Mouse (Mus musculus) midbrain, embryonic 15.5 days (tissue): ENCODE results near the gene a. TPM values are rescaled to one million over a fixed set of nuclear protein-coding genes. Genes with fewer than 3 reads are reported as not detected.

Source experiments
- ATAC-seq: fragments of 200-750 bp; cut with Nextera tagmentation; replicated peaks from 2 replicates; pipeline ENCODE4 v1.8.0; 2017; ENCODE audit warnings: moderate TSS enrichment
- H3K27ac ChIP-seq: fragments of 300-500 bp; sonication (generic); 2 replicates; pipeline ENCODE4 v1.5.1; 2015; ENCODE audit warnings: mild to moderate bottlenecking, inconsistent platforms
- H3K27me3 ChIP-seq: fragments of 300-500 bp; sonication (generic); replicated peaks from 2 replicates; pipeline ENCODE4 v1.6.1; 2015; ENCODE audit warnings: inconsistent platforms
- H3K36me3 ChIP-seq: fragments of 300-500 bp; sonication (generic); replicated peaks from 2 replicates; pipeline ENCODE4 v1.6.1; 2015; ENCODE audit warnings: inconsistent platforms
- H3K4me1 ChIP-seq: fragments of 300-500 bp; sonication (generic); 2 replicates; pipeline ENCODE4 v1.6.1; 2015; ENCODE audit warnings: inconsistent platforms
- H3K4me2 ChIP-seq: fragments of 300-500 bp; sonication (generic); 2 replicates; pipeline ENCODE4 v1.6.1; 2015; ENCODE audit warnings: inconsistent platforms, mild to moderate bottlenecking, moderate library complexity
- H3K4me3 ChIP-seq: fragments of 300-500 bp; sonication (generic); 2 replicates; pipeline ENCODE4 v1.5.1; 2015; ENCODE audit warnings: mild to moderate bottlenecking, inconsistent platforms
- H3K9ac ChIP-seq: fragments of 300-500 bp; sonication (generic); 2 replicates; pipeline ENCODE4 v1.6.1; 2015; ENCODE audit warnings: mild to moderate bottlenecking, inconsistent platforms
- H3K9me3 ChIP-seq: fragments of 300-500 bp; sonication (generic); 2 replicates; pipeline ENCODE4 v1.6.1; 2016; ENCODE audit warnings: inconsistent platforms
- WGBS: fragments of 180-500 bp; shearing (Covaris S2); methylation state at CpG from one replicate; pipeline ENCODE4 v1.1.7; 2015; ENCODE audit warnings: mixed read lengths; 5-methylcytosine and 5-hydroxymethylcytosine counted together
- polyA plus RNA-seq: library from polyadenylated mRNA; unstranded; fragments of >200 nt; fragmentation: Nextera tagmentation; extraction: Ambion mirVana; gene quantifications from 2 replicates; pipeline ENCODE4 v1.2.1, GENCODE M21; 2015

Gene a
- polyA plus RNA-seq, 1 experiment from 2014 or later: 0.86 TPM

GRCm38 (mm10) chr2:154789381-154789780 is 1.8 kb upstream of the a start:
- no peak for ATAC-seq
- Histone ChIP-seq H3K27me3 (no peaks in the 10 kb centered on the region), H3K9ac (no peak overlapping the region), H3K4me3 (no peak overlapping the region), H3K4me1 (peaks cover 45% of the 10 kb centered on the region), H3K27ac (0 out of 2 replicates have a peak overlapping the region, but pooled peaks have one; percentile 100), H3K9me3 (no peaks in the 10 kb centered on the region), H3K36me3 (no peaks in the 10 kb centered on the region), H3K4me2 (no peak overlapping the region)
- 67% methylated on average over 6 of the region's 6 CpGs for WGBS

DNA sequence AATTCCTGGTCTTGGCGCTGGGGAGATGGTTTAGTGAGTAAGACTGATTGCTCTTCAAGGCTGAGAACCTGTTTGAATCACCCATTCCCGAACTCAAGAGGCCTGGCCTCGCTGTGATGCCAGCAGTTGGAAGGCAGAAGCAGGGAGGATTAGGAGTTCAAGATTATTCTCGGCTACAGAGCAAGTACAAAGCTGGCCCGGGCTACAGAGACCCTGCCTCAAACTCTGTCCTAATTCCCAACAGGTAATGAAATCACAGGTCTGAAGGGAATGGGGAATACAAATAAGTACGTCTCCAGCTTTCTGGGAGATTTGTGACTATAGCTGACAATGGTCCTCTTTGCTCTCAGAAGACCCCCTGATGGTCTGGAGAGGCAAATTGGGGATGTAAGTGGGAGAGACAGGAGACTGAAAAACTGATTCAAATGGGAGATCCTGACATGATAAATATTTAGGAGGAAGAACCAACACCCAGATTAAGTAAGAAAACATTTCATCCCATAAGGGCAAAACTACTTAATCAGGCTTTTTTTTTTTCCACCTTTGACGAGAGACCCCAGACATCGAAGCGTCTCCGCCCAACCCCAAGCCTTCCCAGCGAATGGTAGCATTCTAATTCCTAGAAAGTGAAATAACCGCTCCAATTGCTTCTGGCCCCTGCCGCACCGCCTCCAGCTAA is 1.1 kb upstream of the a start:
- ATAC-seq: no peak
- peak overlapping the region; percentile 100 for H3K27ac ChIP-seq
- WGBS: 3% methylated on average over 14 of the region's 14 CpGs
- H3K4me2 ChIP-seq: peak overlapping the region; percentile 81
- H3K9ac ChIP-seq: peak overlapping the region; percentile 40
- no peaks in the 10 kb centered on the region for H3K27me3 ChIP-seq
- peak overlapping the region; percentile 97 for H3K4me3 ChIP-seq
- H3K9me3 ChIP-seq: no peaks in the 10 kb centered on the region
- no peaks in the 10 kb centered on the region for H3K36me3 ChIP-seq
- H3K4me1 ChIP-seq: peaks cover 45% of the 10 kb centered on the region

GRCm38 (mm10) chr2:154791661-154792642 is 750 bp downstream of the a start:
- H3K36me3 ChIP-seq: no peaks in the 10 kb centered on the region
- H3K4me1 ChIP-seq: peaks cover 46% of the 10 kb centered on the region
- H3K4me2 ChIP-seq: peak overlapping the region; percentile 81
- peak overlapping the region; percentile 100 for H3K27ac ChIP-seq
- under 1% methylated on average over 58 of the region's 67 CpGs for WGBS
- peak overlapping the region; percentile 97 for H3K4me3 ChIP-seq
- H3K27me3 ChIP-seq: no peaks in the 10 kb centered on the region
- peak; percentile 23 for ATAC-seq
- no peaks in the 10 kb centered on the region for H3K9me3 ChIP-seq
- peak overlapping the region; percentile 95 for H3K9ac ChIP-seq

DNA sequence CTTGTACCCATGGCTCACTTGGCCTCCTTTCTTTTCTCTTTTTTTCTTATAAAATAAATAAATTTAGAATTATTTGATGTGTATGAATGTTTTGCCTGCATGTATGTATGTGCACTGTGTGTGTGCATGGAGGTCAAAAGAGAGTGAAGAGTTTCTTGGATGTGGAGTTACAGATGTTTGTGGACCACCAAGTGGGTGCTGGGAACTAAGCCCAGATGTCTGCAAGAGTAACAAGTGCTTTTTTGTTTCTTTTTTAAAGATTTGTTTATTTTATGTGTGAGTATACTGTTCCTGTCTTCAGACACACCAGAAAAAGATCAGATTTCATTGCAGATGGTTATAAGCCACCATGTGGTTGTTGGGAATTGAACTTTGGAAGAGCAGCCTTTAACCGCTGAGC is 12.2 kb downstream of the a start:
- Histone ChIP-seq H3K4me3 (no peak overlapping the region), H3K9me3 (no peaks in the 10 kb centered on the region), H3K4me2 (no peak overlapping the region), H3K36me3 (no peaks in the 10 kb centered on the region), H3K27me3 (no peaks in the 10 kb centered on the region), H3K27ac (no peak overlapping the region), H3K4me1 (0 out of 2 replicates have a peak, but pooled peaks cover 2% of the 10 kb centered on the region), H3K9ac (no peak overlapping the region)
- no peak for ATAC-seq
- 96% methylated on average over 1 of the region's 1 CpGs for WGBS

DNA sequence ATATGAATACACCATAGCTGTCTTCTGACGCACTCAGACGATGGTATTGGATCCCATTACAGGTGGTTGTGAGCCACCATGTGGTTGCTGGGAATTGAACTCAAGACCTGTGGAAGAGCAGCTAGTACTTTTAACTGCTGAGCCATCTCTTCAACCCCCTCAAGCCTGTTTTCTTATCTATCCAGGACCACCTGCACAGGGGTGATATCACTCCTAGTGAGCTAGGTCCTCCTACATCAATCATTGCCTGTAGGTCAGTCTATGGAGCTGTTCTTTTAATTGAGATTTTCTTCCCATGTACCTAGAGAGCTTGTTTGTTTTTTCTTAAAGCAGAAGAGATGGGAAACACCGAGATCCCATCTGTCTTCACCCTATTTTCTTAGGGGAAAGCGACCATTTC is 12.6 kb downstream of the a start:
- ATAC-seq: no peak
- 63% methylated on average over 4 of the region's 4 CpGs for WGBS
- no peaks in the 10 kb centered on the region for H3K27me3 ChIP-seq

GRCm38 (mm10) chr2:154807689-154808088 is 16.5 kb downstream of the a start:
- H3K4me2 ChIP-seq: no peak overlapping the region
- H3K9ac ChIP-seq: no peak overlapping the region
- no peaks in the 10 kb centered on the region for H3K36me3 ChIP-seq
- H3K4me3 ChIP-seq: no peak overlapping the region
- H3K9me3 ChIP-seq: no peaks in the 10 kb centered on the region
- ATAC-seq: no peak
- 0 out of 2 replicates have a peak, but pooled peaks cover 2% of the 10 kb centered on the region for H3K4me1 ChIP-seq
- 77% methylated on average over 1 of the region's 1 CpGs for WGBS
- no peak overlapping the region for H3K27ac ChIP-seq
- H3K27me3 ChIP-seq: no peaks in the 10 kb centered on the region

More for the DNA sequence above, 12.6 kb downstream of the a start:
- H3K4me2 ChIP-seq: no peak overlapping the region
- peak overlapping the region; percentile 38; the same call in 1 of the 2 replicates for H3K27ac ChIP-seq
- H3K9ac ChIP-seq: no peak overlapping the region
- no peaks in the 10 kb centered on the region for H3K9me3 ChIP-seq
- H3K4me1 ChIP-seq: 0 out of 2 replicates have a peak, but pooled peaks cover 2% of the 10 kb centered on the region
- no peaks in the 10 kb centered on the region for H3K36me3 ChIP-seq
- H3K4me3 ChIP-seq: no peak overlapping the region

DNA sequence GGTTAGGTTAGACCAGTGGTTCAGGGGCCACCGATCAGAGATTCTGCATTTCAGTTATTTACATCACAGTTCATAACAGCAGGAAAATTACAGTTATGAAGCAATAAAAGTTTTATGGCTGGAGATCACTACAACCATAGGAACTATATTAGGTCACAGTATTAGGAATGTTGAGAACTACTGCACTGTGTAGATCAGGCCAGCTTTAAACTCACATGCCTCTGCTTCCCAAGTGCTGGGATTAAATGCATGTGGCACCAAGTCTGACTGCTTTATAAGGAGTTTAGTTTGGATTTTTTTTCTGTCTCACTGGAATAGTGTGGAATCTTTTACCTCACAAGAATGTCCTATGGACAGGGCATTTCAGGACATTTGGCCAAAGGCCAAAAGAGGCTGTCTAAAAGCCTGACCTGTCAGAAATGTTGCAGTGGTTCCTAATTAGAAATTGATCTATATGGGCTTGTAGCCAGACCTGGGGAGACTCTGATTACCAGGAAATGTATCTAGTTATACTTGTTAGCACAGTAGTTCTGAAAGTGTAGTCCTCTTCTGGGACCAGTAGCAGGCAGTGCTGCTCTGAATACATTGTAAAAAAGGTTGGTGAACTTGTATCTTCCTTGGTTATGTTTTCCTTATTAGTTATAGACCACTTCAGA is 18.0 kb downstream of the a start:
- Histone ChIP-seq H3K9ac (no peak overlapping the region), H3K9me3 (no peaks in the 10 kb centered on the region), H3K4me2 (no peak overlapping the region), H3K4me3 (no peak overlapping the region), H3K4me1 (0 out of 2 replicates have a peak, but pooled peaks cover 2% of the 10 kb centered on the region), H3K36me3 (no peaks in the 10 kb centered on the region), H3K27ac (no peak overlapping the region), H3K27me3 (no peaks in the 10 kb centered on the region)
- 100% methylated on average over 1 of the region's 1 CpGs for WGBS
- ATAC-seq: no peak

DNA sequence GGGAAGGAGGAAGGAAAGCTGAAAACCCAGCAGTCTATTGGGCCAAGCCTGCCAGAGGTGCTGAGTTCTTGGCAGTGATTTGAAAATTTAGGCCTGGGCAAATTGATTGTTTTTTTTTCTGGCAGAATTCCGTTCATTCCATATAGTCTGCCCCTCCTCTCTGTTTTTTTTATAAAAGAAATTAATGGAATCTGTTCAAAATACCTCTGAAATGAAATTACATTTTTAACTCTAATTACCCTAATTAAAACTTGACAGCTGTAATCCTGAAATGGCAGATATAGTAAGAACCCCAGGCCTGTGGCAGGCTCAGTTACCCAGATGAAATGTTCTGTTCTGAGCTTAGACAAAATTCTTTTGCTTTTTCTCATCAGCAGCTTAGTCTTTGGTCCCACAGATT is 19.6 kb downstream of the a start:
- ATAC-seq: no peak
- Histone ChIP-seq H3K4me1 (0 out of 2 replicates have a peak, but pooled peaks cover 2% of the 10 kb centered on the region), H3K36me3 (no peaks in the 10 kb centered on the region)

DNA sequence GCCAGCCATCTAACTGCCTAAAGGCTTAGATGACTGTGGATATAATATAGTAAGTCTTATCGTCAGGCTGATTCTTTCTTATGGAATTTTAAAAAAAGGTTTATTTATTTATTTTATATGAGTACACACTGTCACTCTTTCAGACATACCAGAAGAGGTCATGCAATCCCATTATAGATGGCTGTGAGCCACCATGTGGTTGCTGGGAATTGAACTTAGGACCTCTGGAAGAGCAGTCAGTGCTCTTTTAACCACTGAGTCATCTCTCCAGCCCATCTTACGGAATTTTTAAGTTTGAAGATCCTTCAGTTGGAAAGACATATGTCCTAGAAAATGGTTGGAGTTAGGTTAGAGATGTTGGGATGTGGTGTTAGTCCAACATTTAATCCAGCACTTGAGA is 22.2 kb downstream of the a start:
- 85% methylated on average over 2 of the region's 2 CpGs for WGBS
- no peak for ATAC-seq
- Histone ChIP-seq H3K27ac (no peak overlapping the region), H3K27me3 (no peaks in the 10 kb centered on the region), H3K4me3 (no peak overlapping the region), H3K9me3 (no peaks in the 10 kb centered on the region), H3K4me2 (no peak overlapping the region), H3K9ac (no peak overlapping the region), H3K36me3 (no peaks in the 10 kb centered on the region), H3K4me1 (peaks cover 16% of the 10 kb centered on the region)

More for the DNA sequence above, 19.6 kb downstream of the a start:
- Histone ChIP-seq H3K4me3 (no peak overlapping the region), H3K27ac (no peak overlapping the region), H3K9ac (no peak overlapping the region), H3K4me2 (no peak overlapping the region), H3K9me3 (no peaks in the 10 kb centered on the region), H3K27me3 (no peaks in the 10 kb centered on the region)
- WGBS: 64% methylated on average over 1 of the region's 1 CpGs

DNA sequence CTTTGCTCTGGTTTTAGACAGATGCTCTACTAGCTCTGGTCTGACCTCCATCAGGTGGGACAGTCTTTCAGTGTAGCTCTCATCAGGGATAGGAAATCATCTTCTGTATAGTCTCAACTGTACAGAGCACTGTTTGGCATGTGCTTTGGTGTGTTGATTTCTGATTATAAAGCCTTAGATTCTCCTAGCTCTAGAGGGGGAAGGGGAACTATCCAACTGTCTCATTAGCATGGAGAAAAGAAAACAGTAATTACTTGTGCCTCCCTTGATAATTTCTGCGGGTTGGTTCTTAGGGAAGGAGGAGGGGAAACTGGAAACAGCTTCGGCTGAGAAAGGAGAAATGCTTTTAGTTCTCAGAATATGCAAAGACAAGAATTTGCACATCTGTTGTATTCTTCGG is 25.9 kb downstream of the a start:
- H3K9me3 ChIP-seq: no peaks in the 10 kb centered on the region
- H3K4me3 ChIP-seq: no peak overlapping the region
- no peaks in the 10 kb centered on the region for H3K36me3 ChIP-seq
- H3K4me2 ChIP-seq: no peak overlapping the region
- H3K9ac ChIP-seq: no peak overlapping the region
- H3K4me1 ChIP-seq: peaks cover 16% of the 10 kb centered on the region
- WGBS: 31% methylated on average over 3 of the region's 3 CpGs
- 0 out of 2 replicates have a peak, but pooled peaks have one; percentile 24 for ATAC-seq
- peak overlapping the region; percentile 49; the same call in 1 of the 2 replicates for H3K27ac ChIP-seq
- H3K27me3 ChIP-seq: no peaks in the 10 kb centered on the region

GRCm38 (mm10) chr2:154817788-154818187 is 26.6 kb downstream of the a start:
- 22% methylated on average over 1 of the region's 1 CpGs for WGBS
- H3K4me1 ChIP-seq: peaks cover 16% of the 10 kb centered on the region
- no peaks in the 10 kb centered on the region for H3K9me3 ChIP-seq
- H3K27ac ChIP-seq: peak overlapping the region; percentile 49; the same call in 1 of the 2 replicates
- H3K9ac ChIP-seq: no peak overlapping the region
- H3K36me3 ChIP-seq: no peaks in the 10 kb centered on the region
- H3K4me2 ChIP-seq: no peak overlapping the region
- no peaks in the 10 kb centered on the region for H3K27me3 ChIP-seq
- no peak overlapping the region for H3K4me3 ChIP-seq
- no peak for ATAC-seq

GRCm38 (mm10) chr2:154818599-154818998 is 27.4 kb downstream of the a start:
- no peak overlapping the region for H3K9ac ChIP-seq
- no peaks in the 10 kb centered on the region for H3K9me3 ChIP-seq
- H3K36me3 ChIP-seq: no peaks in the 10 kb centered on the region
- WGBS: 65% methylated on average over 1 of the region's 1 CpGs
- H3K4me1 ChIP-seq: peaks cover 16% of the 10 kb centered on the region
- no peak overlapping the region for H3K4me3 ChIP-seq
- H3K4me2 ChIP-seq: no peak overlapping the region
- no peaks in the 10 kb centered on the region for H3K27me3 ChIP-seq
- ATAC-seq: no peak
- no peak overlapping the region for H3K27ac ChIP-seq
